Mouse (Mus musculus) testis, adult 2 months (tissue): ENCODE measurements around the gene Atp2b2. TPM values are rescaled to one million over a fixed set of nuclear protein-coding genes. Genes with fewer than 3 reads are reported as not detected.

Source experiments
- H3K27ac ChIP-seq: fragments of 200-500 bp; 2 replicates; pipeline ENCODE4 v1.5.1; 2012; ENCODE audit warnings: low read depth, low read length; ENCODE audit not compliant: control insufficient read depth, insufficient read depth
- H3K27me3 ChIP-seq: fragments of 200-500 bp; 2 replicates; pipeline ENCODE4 v1.6.1; 2012; ENCODE audit warnings: mild to moderate bottlenecking, low read length, moderate library complexity; ENCODE audit not compliant: control insufficient read depth, insufficient read depth
- H3K36me3 ChIP-seq: fragments of 200-500 bp; 2 replicates; pipeline ENCODE4 v1.6.1; 2012; ENCODE audit warnings: mild to moderate bottlenecking, low read length; ENCODE audit not compliant: control insufficient read depth, insufficient read depth
- H3K4me1 ChIP-seq: fragments of 200-500 bp; 2 replicates; pipeline ENCODE4 v1.6.1; 2012; ENCODE audit warnings: low read length; ENCODE audit not compliant: control insufficient read depth, insufficient read depth
- H3K4me3 ChIP-seq: fragments of 200-500 bp; 2 replicates; pipeline ENCODE4 v1.5.1; 2012; ENCODE audit warnings: low read depth, mild to moderate bottlenecking, low read length, moderate library complexity, mixed read lengths; ENCODE audit not compliant: control insufficient read depth
- CTCF ChIP-seq: fragments of 200-500 bp; IDR thresholded peaks from 2 replicates; pipeline ENCODE4 v1.5.1; 2012; ENCODE audit warnings: low read depth, mild to moderate bottlenecking, inconsistent platforms, low read length, moderate library complexity; ENCODE audit not compliant: control insufficient read depth, insufficient read depth, insufficient replicate concordance
- POLR2A ChIP-seq: fragments of 200-500 bp; IDR thresholded peaks from 2 replicates; pipeline ENCODE4 v1.6.1; 2012; ENCODE audit warnings: low read depth, mild to moderate bottlenecking, inconsistent platforms, low read length, moderate library complexity; ENCODE audit not compliant: control insufficient read depth
- polyA plus RNA-seq: library from polyadenylated mRNA; depleted of rRNA; stranded (reverse); fragments of >200 nt; gene quantifications from 2 replicates; pipeline ENCODE4 v1.2.3, GENCODE M21; 2012; rRNA removed

Gene Atp2b2
- polyA plus RNA-seq, result 0.85 and 1.2 TPM in 2 replicates

DNA sequence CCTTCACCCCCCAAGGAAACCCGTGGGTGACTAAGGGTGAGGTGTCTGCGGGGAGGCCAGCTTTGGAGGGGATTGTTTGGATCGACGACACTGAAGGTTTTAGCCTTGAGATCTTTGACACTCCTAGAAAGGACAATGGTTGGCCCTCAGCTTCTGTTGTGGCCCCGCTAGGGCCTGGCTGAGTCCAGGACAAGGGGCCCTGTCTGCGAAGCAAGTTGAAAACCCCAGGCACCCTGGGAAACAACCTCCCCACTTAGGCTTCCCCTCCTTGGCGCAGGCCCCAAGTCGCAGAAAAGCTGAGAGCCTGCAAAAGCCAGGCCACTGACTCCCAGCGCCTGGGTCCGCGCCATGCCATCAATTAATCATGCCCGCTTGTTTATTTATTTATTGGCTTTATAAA is at the start of gene Atp2b2:
Gene Atp2b2 (minus strand): TSS at position 282 of the 400 bp plus-strand sequence.
- Histone ChIP-seq H3K36me3 (no peaks in the 10 kb centered on the region), H3K27me3 (no peaks in the 10 kb centered on the region), H3K4me3 (no peak within 1 kb of the TSS), H3K27ac (no peak within 1 kb of the TSS), H3K4me1 (peaks cover 6% of the 10 kb centered on the region; the same call in 1 of the 2 replicates)
- TF ChIP-seq CTCF, result no peak
- no peak for TF ChIP-seq POLR2A

DNA sequence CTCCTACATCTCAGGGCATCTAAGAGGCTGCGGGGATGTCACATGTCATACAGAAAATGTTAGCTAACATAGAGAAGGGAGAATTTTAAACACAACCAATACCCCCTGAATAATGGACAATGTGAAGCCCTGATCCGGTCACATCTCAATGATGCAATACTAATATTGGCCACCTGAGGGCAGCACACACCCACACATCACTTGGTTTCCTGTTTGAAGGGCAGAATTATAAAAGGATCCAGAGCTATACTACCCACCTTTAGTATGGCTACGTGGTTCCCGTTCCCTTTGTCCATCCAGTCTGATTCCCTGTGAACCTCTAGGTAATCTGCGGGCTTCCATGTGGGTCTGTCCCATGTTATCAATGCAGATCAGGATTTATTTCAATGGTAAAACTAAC is 47.2 kb upstream of the Atp2b2 start:
- no peaks in the 10 kb centered on the region for H3K36me3 ChIP-seq
- H3K4me3 ChIP-seq, result no peak overlapping the region
- no peaks in the 10 kb centered on the region for H3K27me3 ChIP-seq
- TF ChIP-seq CTCF (peak; percentile 45; the same call in 1 of the 2 replicates), POLR2A (no peak)
- H3K4me1 ChIP-seq, result peaks cover 9% of the 10 kb centered on the region
- no peak overlapping the region for H3K27ac ChIP-seq

GRCm38 (mm10) chr6:114087106-114087505 is 44.7 kb upstream of the Atp2b2 start:
- no peak for TF ChIP-seq CTCF
- no peak for TF ChIP-seq POLR2A
- Histone ChIP-seq H3K27ac (no peak overlapping the region), H3K36me3 (no peaks in the 10 kb centered on the region), H3K4me3 (no peak overlapping the region), H3K4me1 (no peaks in the 10 kb centered on the region), H3K27me3 (no peaks in the 10 kb centered on the region)

GRCm38 (mm10) chr6:114078556-114078955 is 36.1 kb upstream of the Atp2b2 start:
- Histone ChIP-seq H3K27me3 (no peaks in the 10 kb centered on the region), H3K4me3 (no peak overlapping the region)
- no peak for TF ChIP-seq CTCF
- no peak for TF ChIP-seq POLR2A

DNA sequence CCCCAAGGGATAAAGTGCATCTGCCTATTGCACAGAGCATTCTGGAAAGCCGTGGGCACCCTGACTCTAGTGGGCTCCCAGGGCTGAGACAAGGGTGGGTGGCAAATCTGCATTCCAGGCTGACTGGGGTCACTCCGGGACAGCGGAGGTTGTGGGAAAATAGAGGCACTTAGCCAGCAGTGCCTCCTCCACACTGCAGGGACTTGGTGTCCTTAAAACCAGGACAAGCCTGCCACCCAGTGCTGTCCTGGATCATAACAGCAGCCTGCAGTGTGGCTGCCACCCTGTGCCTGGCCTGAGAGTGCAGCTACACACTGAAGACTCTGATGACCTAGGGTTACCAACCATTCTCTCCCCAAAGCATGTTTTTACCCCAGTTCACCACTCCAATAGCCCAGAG is 34.1 kb upstream of the Atp2b2 start:
- Histone ChIP-seq H3K27me3 (no peaks in the 10 kb centered on the region), H3K4me3 (no peak overlapping the region), H3K36me3 (no peaks in the 10 kb centered on the region), H3K4me1 (no peaks in the 10 kb centered on the region), H3K27ac (no peak overlapping the region)
- TF ChIP-seq POLR2A (no peak), CTCF (peak; percentile 61; the same call in 1 of the 2 replicates)

More at GRCm38 (mm10) chr6:114078556-114078955, 36.1 kb upstream of the Atp2b2 start:
- Histone ChIP-seq H3K4me1 (no peaks in the 10 kb centered on the region), H3K27ac (no peak overlapping the region), H3K36me3 (no peaks in the 10 kb centered on the region)

DNA sequence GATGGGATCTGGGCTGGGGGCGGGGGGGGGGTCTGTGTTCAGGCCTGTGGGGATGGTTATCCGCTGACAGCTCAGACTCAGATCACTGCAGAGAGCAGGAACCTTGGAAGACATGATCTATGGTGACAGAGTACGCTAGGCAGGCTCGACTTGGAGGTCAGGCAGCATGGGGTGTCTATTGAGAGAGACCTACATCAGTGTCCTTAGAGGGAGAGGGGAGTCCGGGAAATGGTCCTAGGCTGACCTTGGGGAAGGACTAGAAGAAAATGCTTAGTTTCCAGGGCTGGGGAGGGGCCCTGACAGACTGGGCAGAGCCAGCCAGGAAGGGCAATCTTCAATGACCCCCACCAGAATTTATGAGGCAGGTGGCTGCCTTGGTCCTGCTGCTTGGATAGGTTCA is 33.6 kb upstream of the Atp2b2 start:
- no peaks in the 10 kb centered on the region for H3K4me1 ChIP-seq
- no peaks in the 10 kb centered on the region for H3K27me3 ChIP-seq
- no peak for TF ChIP-seq POLR2A
- TF ChIP-seq CTCF, result no peak
- no peak overlapping the region for H3K27ac ChIP-seq
- no peak overlapping the region for H3K4me3 ChIP-seq
- H3K36me3 ChIP-seq, result no peaks in the 10 kb centered on the region

- Histone ChIP-seq H3K4me3 (no peak overlapping the region), H3K4me1 (no peaks in the 10 kb centered on the region), H3K27me3 (no peaks in the 10 kb centered on the region), H3K27ac (no peak overlapping the region), H3K36me3 (no peaks in the 10 kb centered on the region)
- TF ChIP-seq POLR2A (no peak), CTCF (no peak)
Observed at GRCm38 (mm10) chr6:114074929-114075328, 32.5 kb upstream of the Atp2b2 start.

DNA sequence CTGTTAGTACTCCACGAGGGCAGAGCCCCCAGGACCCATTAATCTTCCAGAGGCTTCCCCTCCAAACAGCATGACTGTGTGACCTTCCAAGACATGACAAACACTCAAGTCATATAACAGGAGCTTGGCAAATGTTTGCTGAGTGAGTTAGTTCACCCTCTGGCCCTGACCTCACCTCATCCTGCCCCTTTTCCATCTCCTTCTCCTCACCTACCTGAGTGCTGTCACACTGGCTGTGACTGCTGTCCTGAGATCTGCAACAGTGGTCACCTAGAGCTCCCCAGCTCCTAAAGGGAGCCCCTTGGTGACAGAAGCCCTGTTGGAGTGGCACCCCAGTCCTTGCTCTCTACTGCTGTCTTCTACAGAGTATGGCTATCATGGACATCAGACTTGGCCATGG is 31.8 kb upstream of the Atp2b2 start:
- H3K4me3 ChIP-seq, result no peak overlapping the region
- H3K27ac ChIP-seq, result no peak overlapping the region
- TF ChIP-seq CTCF, result no peak
- no peak for TF ChIP-seq POLR2A
- no peaks in the 10 kb centered on the region for H3K4me1 ChIP-seq
- no peaks in the 10 kb centered on the region for H3K27me3 ChIP-seq
- no peaks in the 10 kb centered on the region for H3K36me3 ChIP-seq
